Mouse (Mus musculus) cerebellum, adult 2 months (tissue): Measurements from ENCODE around the gene Myocos.

Source experiments
- CTCF ChIP-seq: fragments of 200-500 bp; IDR thresholded peaks from 2 replicates; pipeline ENCODE4 v1.5.1; 2011; ENCODE audit warnings: low read depth, mild to moderate bottlenecking, control low read depth, low read length, moderate library complexity, borderline replicate concordance; ENCODE audit not compliant: insufficient read depth
- POLR2A ChIP-seq: fragments of 200-500 bp; IDR thresholded peaks from 2 replicates; pipeline ENCODE4 v1.6.1; 2011; ENCODE audit warnings: low read length, control low read depth, borderline replicate concordance; ENCODE audit not compliant: insufficient read depth

- no peak for TF ChIP-seq CTCF
- no peak for TF ChIP-seq POLR2A
Measured at GRCm38 (mm10) chr1:162700389-162701066, 42.5 kb upstream of the Myocos start.
